Mouse (Mus musculus) heart, postnatal 25 days (tissue): ENCODE measurements at regions not wholly inside any gene's neighbourhood (a gene's known extent, or its start where the extent isn't known, plus 50 kb on each side); places are given as distances from the start of the nearest gene placed in this dataset.

ENCODE experiments used
- DNase-seq: peaks from one replicate; pipeline ENCODE4 v3.0.0; 2022; ENCODE audit warnings: low spot score
- intact Hi-C: fragments of 180-260 bp; cut with DNase I; formaldehyde crosslinking; loops from one replicate; pipeline ENCODE4 v1.15.1; 2025

GRCm38 (mm10) chr9:56547291-56547977, 129.0 kb downstream of the Hmg20a start:
- intact Hi-C loops: no loop called here
- peak; percentile 33 for DNase-seq

DNA sequence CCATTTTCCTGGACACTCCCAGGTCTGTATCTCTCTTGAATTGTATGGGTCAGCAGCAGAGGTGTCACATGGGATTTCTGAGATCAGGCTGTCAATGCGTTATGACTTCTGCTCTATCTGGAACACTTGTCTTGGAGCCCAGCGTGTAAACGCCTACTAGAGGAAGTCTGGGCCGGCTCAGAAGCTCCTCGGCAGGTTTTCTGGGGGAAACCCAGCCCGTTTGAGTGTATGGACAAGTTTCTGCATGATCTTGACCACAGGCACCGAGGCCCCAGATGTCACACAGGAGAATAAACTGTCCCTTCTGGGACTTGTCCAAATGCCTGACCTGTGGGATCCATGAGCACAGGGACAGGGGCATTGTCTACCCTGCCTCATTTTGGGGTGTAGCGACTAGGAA, 131.4 kb downstream of the Hmg20a start:
- DNase-seq: no peak
- intact Hi-C loops: loop anchor here (1.0 kb wide), 1 partner anchor 132 kb away; no protein-coding TSS in a partner anchor

GRCm38 (mm10) chr9:56550178-56550577, 131.8 kb downstream of the Hmg20a start:
- intact Hi-C loops: loop anchor here (1.0 kb wide), 1 partner anchor 133 kb away; no protein-coding TSS in a partner anchor
- DNase-seq: no peak

DNA sequence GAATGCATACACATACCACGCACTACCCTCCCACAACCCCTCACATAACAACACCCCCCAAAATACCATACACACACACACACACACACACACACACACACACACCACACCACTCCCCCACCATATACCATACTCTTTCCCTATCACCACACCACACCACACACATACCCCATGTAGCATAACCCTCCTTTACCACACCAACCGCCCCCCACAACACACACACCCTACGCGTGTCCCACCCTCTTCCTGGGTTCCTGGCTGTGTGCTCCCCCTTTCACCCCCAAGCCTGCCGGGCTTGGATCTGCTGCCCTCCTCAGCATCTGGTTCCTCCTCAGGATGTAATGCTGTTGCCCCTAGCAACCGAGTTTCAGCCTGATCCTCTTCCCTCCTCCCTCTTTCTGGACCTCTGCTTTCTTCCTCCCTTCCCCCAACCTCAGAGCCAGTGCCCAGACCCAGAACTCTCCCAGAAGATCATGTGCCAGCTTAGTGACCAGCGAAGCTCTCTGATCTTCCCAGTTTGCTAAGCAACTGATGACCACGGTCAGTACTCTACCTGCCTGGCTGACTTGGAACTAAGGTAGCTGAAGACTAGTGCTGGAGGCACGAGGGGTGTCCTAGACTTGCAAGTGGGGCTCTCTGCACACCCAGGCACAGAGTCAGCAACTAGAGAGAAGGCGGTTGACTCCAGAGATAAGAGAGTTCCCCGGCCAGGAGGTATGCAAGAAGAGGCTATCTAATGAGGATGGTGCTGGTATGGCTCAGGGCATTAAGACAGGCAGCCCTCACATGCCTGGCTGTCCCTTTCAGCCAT, 133.2 kb downstream of the Hmg20a start:
- intact Hi-C loops: loop anchor here (1.0 to 2.0 kb wide), 3 partner anchors 45 to 431 kb away; no protein-coding TSS in a partner anchor
- no peak for DNase-seq

- no peak for DNase-seq
- intact Hi-C loops: loop anchor here (1.0 to 2.0 kb wide), 3 partner anchors 46 to 431 kb away; no protein-coding TSS in a partner anchor
These were observed 133.8 kb downstream of the Hmg20a start for GRCm38 (mm10) chr9:56552187-56552686.

DNA sequence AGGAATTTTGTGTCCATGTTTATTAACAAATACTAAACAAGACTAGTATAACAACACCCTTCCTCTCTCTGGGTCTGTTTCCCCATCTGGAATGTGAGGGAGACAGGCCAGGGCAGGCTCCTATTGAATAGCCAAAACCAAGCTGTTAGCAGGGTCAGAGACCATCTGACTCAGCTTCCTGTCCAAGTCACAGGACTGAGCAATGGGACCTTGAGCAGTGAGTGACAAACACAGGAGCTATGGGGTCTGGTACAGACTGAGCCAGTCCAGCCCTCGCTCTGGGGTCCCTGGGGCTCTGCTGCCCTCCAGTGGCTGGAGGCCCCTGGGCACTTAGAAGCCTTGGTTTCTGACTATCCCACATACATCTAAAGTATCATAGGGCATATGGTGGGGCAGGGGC, 134.4 kb downstream of the Hmg20a start:
- intact Hi-C loops: loop anchor here (1.0 to 2.0 kb wide), 5 partner anchors 46 to 432 kb away; no protein-coding TSS in a partner anchor
- peak; percentile 76 for DNase-seq

GRCm38 (mm10) chr9:56553626-56554025, 135.2 kb downstream of the Hmg20a start:
- no peak for DNase-seq
- intact Hi-C loops: loop anchor here (1.0 to 2.0 kb wide), 4 partner anchors 290 to 433 kb away; no protein-coding TSS in a partner anchor

DNA sequence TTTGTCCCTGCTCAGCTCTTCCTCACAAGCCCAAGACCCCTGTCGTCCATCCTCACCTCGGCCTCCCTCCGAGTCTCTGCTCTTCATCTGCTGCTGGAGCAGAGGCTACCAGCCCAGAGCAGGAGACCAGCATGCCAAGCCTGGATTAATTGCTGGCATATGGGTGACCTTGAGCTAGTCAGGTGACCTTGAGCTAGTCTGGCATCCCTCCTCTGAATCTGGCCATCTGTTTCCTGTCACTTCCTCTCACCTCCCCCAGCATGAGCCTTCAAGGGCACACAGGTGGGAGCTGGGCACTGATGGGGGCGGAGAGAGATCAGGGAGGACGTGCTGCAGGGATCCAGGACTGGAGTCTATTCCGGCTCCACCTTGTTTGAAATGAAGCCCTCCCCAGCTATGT, 135.7 kb downstream of the Hmg20a start:
- intact Hi-C loops: no loop called here
- DNase-seq: no peak

- no peak for DNase-seq
- intact Hi-C loops: no loop called here
These were observed 141.3 kb downstream of the Hmg20a start for GRCm38 (mm10) chr9:56559618-56560144.

GRCm38 (mm10) chr9:56562440-56562839, 144.0 kb downstream of the Hmg20a start:
- DNase-seq: no peak
- intact Hi-C loops: no loop called here

- intact Hi-C loops: no loop called here
- DNase-seq: no peak
These were observed 145.8 kb downstream of the Hmg20a start for GRCm38 (mm10) chr9:56564048-56564737.
